Mouse (Mus musculus) fat pad, adult 2 months (tissue): ENCODE data around the gene Cntd1.

Experiments
- DNase-seq: peaks from one replicate; pipeline ENCODE4 v3.0.0-alpha.2; 2011; ENCODE audit warnings: low read depth, low spot score; ENCODE audit errors: extremely low read depth

Gene Cntd1

GRCm38 (mm10) chr11:101253613-101254389 lies 25.0 kb upstream of the Cntd1 start, which contains the start of gene Vps25:
Gene Vps25 (plus strand): TSS chr11:101253707.
- no peak for DNase-seq

- DNase-seq, result no peak
These were observed 22.7 kb upstream of the Cntd1 start for GRCm38 (mm10) chr11:101255826-101256775.

- DNase-seq, result no peak
These were observed 19.5 kb upstream of the Cntd1 start for GRCm38 (mm10) chr11:101259261-101259712.

GRCm38 (mm10) chr11:101259948-101260825 lies 18.6 kb upstream of the Cntd1 start, which contains the start of gene Wnk4:
Gene Wnk4 (plus strand): TSS chr11:101260567.
- DNase-seq, result no peak

- no peak for DNase-seq
These were observed 17.9 kb upstream of the Cntd1 start for GRCm38 (mm10) chr11:101260826-101261380.

GRCm38 (mm10) chr11:101262272-101262967 lies 16.4 kb upstream of the Cntd1 start:
- DNase-seq, result no peak

GRCm38 (mm10) chr11:101263138-101263988 lies 15.4 kb upstream of the Cntd1 start:
- DNase-seq, result no peak

DNA sequence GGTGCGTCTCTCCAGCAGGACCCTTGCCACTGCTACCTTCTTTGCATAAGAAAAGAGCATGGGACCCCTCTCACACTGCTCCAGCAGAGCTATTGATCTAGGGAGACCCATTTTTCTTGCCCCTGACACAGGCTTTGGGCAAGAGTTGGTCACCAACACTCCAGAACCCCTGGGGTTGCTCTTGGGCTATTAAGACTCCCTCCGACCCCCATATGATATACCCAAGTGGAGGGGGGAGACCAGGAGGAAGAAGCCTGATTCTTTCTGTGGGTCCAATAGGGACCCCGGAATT lies 14.9 kb upstream of the Cntd1 start:
- no peak for DNase-seq

- no peak for DNase-seq
These were observed 13.8 kb upstream of the Cntd1 start for GRCm38 (mm10) chr11:101264954-101265471.

- no peak for DNase-seq
These were observed 12.9 kb upstream of the Cntd1 start for GRCm38 (mm10) chr11:101265906-101266305.

GRCm38 (mm10) chr11:101269577-101270116 lies 9.2 kb upstream of the Cntd1 start:
- DNase-seq, result no peak

DNA sequence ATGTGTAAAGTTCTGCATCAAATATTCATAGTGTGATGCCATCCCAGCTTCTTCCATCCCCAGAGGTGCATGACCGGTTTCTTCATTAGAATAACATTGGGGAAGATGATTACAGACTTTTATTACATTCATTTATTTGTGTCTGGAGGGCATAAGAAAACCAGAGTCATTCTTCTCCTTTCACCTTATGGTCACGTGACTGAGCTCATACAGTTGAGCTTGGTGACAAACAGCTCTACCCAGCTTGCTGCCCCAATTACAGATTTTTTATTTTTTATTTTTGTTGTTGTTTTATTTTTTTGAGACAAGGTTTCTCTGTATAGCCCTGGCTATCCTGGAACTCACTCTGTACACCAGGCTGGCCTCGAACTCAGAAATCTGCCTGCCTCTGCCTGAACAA lies 6.4 kb upstream of the Cntd1 start:
- DNase-seq, result no peak

GRCm38 (mm10) chr11:101275309-101275708 lies 3.5 kb upstream of the Cntd1 start:
- no peak for DNase-seq

GRCm38 (mm10) chr11:101276319-101277070 lies 2.3 kb upstream of the Cntd1 start:
- DNase-seq, result no peak

- DNase-seq, result no peak
These were observed 1.2 kb upstream of the Cntd1 start for GRCm38 (mm10) chr11:101277381-101278222.

- DNase-seq, result no peak
These were observed 369 bp downstream of the Cntd1 start for GRCm38 (mm10) chr11:101279193-101279569.

- DNase-seq, result no peak
These were observed 2.0 kb downstream of the Cntd1 start for GRCm38 (mm10) chr11:101280837-101281236.
